Mouse (Mus musculus) G1E (cell line): ENCODE results near the gene Anxa1. TPM values are rescaled to one million over a fixed set of nuclear protein-coding genes. Genes with fewer than 3 reads are reported as not detected.

Experiments
- ATAC-seq: 2 replicates; pipeline ENCODE4 v1.8.0; 2016; ENCODE audit warnings: mild to moderate bottlenecking; ENCODE audit not compliant: insufficient number of reproducible peaks, poor library complexity, low FRiP score, severe bottlenecking; ENCODE audit errors: extremely low read depth
- DNase-seq: peaks from one replicate; pipeline ENCODE4 v3.0.0; 2012; ENCODE audit warnings: low spot score
- H3K27me3 ChIP-seq: 2 replicates; pipeline ENCODE4 v1.6.1; 2012; ENCODE audit warnings: mild to moderate bottlenecking, low read length, inconsistent platforms; ENCODE audit not compliant: insufficient read depth
- H3K36me3 ChIP-seq: replicated peaks from 2 replicates; pipeline ENCODE3; 2012; ENCODE audit warnings: mild to moderate bottlenecking, inconsistent platforms
- H3K4me1 ChIP-seq: 2 replicates; pipeline ENCODE4 v1.6.1; 2012; ENCODE audit warnings: low read depth, low read length, inconsistent platforms, mixed read lengths; ENCODE audit not compliant: insufficient read depth
- H3K4me3 ChIP-seq: 2 replicates; pipeline ENCODE4 v1.5.1; 2012; ENCODE audit warnings: low read depth, mild to moderate bottlenecking, inconsistent platforms, low read length, moderate library complexity, mixed read lengths
- H3K9me3 ChIP-seq: replicated peaks from 2 replicates; pipeline ENCODE4 v1.6.1; 2012; ENCODE audit warnings: inconsistent platforms
- CTCF ChIP-seq: IDR thresholded peaks from 2 replicates; pipeline ENCODE4 v1.5.1; 2012; ENCODE audit warnings: low read depth, low read length, inconsistent platforms, mixed read lengths
- GATA1 ChIP-seq: IDR thresholded peaks from 2 replicates; pipeline ENCODE4 v1.6.1; 2012; ENCODE audit warnings: borderline replicate concordance, low read length, inconsistent platforms, mixed read lengths
- GATA2 ChIP-seq: IDR thresholded peaks from 2 replicates; pipeline ENCODE4 v1.6.1; 2012; ENCODE audit warnings: low read depth, low read length, inconsistent platforms, borderline replicate concordance
- POLR2AphosphoS5 ChIP-seq: IDR thresholded peaks from 2 replicates; pipeline ENCODE4 v1.6.1; 2012; ENCODE audit warnings: low read depth, low read length, inconsistent platforms; ENCODE audit not compliant: insufficient replicate concordance
- TAL1 ChIP-seq: conservative IDR thresholded peaks from 2 replicates; pipeline ENCODE4 v1.6.1; 2012; ENCODE audit warnings: low read depth, low read length, inconsistent platforms, mixed read lengths
- polyA plus RNA-seq: library from polyadenylated mRNA; stranded (reverse); fragments of >175 nt; gene quantifications from 2 replicates; pipeline ENCODE4 v1.2.3, GENCODE M21; 2012
- total RNA-seq, 2 experiments: library from RNA; stranded (forward) in 1 of 2; stranded (reverse) in 1 of 2; fragments of 200-1000 nt in 1 of 2; fragments of >200 nt in 1 of 2; fragmentation: Nextera tagmentation in 1 of 2; gene quantifications; 2 replicates each; pipeline ENCODE4 v1.2.3; 2014 to 2017

Anxa1 gene
- total and polyA plus RNA-seq, 3 experiments = 3.4 to 4.8 TPM; not detected in 1

DNA sequence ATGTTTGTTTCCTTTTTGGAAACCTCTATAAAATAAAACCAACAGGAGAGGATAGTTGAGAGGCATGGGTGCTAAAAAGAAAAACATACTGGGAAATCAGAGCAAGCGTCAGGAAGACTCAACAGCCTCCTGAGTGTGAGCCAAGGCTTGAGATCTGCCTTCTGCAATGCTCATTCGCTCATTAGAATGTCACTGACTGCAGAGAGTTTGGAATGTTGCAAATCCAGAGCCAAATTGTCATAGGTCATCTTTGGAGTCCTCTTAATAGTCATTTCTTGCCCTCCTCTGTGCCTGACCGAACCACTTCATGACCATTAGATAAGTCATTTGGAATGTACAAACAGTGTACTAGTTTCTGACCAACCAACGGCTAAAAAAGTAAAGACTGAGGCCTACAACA, 8.4 kb upstream of the Anxa1 start:
- no peak for TF ChIP-seq TAL1
- no peak for TF ChIP-seq POLR2AphosphoS5
- TF ChIP-seq GATA2 = no peak
- TF ChIP-seq CTCF = no peak
- no peak for TF ChIP-seq GATA1
- ATAC-seq = no peak
- no peaks in the 10 kb centered on the region for H3K36me3 ChIP-seq

DNA sequence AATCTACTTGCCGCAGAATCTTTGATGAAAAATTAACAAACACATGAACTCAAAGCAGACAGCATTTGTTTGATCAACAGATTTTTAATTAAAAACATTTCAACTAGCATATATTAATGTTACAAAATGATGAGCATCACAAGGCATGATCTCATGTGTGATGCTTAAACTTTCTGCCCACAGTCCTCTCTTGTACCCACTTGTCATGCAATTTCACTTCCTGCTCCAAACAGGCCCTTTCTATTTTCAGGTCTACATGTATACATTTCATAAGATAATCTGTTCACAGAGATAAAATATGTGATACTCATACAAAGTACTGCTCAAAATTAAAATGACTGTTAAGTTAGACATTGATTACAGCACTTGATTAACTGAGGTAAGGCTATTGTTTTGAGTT, 6.3 kb upstream of the Anxa1 start:
- Histone ChIP-seq H3K9me3 (no peaks in the 10 kb centered on the region), H3K27me3 (no peaks in the 10 kb centered on the region), H3K4me3 (no peak overlapping the region), H3K4me1 (no peaks in the 10 kb centered on the region), H3K36me3 (no peaks in the 10 kb centered on the region)
- ATAC-seq (no peak), DNase-seq (no peak)
- TF ChIP-seq TAL1 (no peak), GATA2 (no peak), GATA1 (no peak), CTCF (no peak), POLR2AphosphoS5 (no peak)

More for the DNA sequence above, 8.4 kb upstream of the Anxa1 start:
- Histone ChIP-seq H3K9me3 (no peaks in the 10 kb centered on the region), H3K27me3 (no peaks in the 10 kb centered on the region), H3K4me3 (no peak overlapping the region), H3K4me1 (no peaks in the 10 kb centered on the region)
- no peak for DNase-seq

DNA sequence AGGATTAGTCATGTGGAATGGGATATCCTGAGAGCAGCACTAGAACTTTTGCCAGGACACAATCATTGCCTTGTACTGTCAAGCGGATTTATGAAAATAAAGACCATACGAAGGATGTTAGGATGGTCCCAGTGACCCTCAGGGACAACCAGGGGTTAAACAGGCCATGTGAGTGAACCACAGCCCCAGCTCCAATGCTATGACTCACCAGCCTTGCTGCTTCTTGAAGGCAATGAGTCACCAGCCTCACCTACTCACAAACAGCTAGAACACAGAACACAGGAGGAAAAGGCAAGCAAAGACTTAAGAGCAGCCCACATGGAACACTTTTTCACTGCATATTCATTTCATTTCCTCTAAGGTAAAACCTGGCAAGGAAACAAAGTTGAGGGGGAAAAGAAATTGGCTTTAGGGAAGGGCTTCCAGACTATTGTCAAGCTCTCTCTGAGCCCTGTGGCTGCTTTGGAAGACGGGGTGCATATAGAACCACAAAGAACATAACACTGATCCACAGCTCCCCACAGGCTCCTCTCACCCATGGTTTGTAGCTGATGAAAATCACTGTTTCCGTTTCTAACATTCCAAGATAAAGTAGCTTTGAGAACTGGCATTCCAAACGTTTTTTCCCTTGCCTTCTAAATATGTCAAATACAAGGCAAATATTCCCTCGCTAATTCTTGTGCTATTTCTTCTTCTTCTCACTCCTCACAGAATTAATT, 3.0 kb upstream of the Anxa1 start:
- no peak for DNase-seq
- no peak for ATAC-seq
- H3K9me3 ChIP-seq = no peaks in the 10 kb centered on the region
- H3K4me3 ChIP-seq = no peak overlapping the region
- no peak for TF ChIP-seq TAL1
- TF ChIP-seq GATA1 = no peak
- TF ChIP-seq CTCF = no peak
- no peak for TF ChIP-seq POLR2AphosphoS5
- no peak for TF ChIP-seq GATA2
- H3K4me1 ChIP-seq = no peaks in the 10 kb centered on the region
- no peaks in the 10 kb centered on the region for H3K27me3 ChIP-seq
- no peaks in the 10 kb centered on the region for H3K36me3 ChIP-seq

DNA sequence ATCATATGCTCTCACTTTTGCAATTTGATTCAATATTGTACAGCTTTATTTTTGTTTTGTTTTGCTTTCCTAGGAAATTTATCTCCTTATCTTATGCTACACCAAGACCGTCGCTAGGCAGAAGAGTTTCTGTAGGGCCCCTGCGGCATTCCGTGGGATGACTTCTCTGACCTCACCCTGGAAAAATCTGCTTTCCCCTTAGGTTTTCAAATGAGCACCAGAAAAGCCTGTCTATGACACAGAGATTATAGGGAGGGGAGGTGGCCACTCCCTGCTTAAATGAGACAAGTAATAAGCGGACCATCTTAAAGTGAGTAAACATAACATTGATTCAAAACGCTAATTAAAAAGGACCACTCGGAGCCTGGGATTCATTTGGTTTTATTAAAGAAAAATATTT, 1.0 kb downstream of the Anxa1 start:
- no peak for ATAC-seq
- DNase-seq = no peak
- Histone ChIP-seq H3K4me1 (no peaks in the 10 kb centered on the region), H3K4me3 (no peak overlapping the region), H3K36me3 (no peaks in the 10 kb centered on the region), H3K9me3 (no peaks in the 10 kb centered on the region), H3K27me3 (no peaks in the 10 kb centered on the region)
- TF ChIP-seq GATA2 (no peak), GATA1 (no peak), TAL1 (no peak), CTCF (no peak), POLR2AphosphoS5 (no peak)

DNA sequence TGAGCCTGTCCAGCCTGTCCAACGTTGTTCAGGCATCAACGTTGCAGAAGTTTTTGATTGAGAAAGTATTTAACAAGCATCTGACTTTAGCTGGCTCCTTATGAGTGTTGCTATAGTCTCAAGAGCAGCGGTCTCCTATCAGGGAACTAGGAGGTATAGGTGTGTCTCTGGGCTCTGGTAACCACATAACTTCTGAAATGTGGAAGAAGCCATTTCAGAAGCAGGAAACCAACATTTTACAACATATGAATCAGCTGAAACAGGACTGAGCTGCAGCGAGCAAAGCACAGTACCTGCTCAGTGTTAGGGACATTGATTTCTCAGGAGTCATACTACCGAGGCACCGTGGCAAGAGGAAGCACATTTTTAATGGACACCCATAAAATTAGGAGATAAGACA, 1.5 kb downstream of the Anxa1 start:
- H3K36me3 ChIP-seq = no peaks in the 10 kb centered on the region
- no peaks in the 10 kb centered on the region for H3K9me3 ChIP-seq
- no peaks in the 10 kb centered on the region for H3K4me1 ChIP-seq
- no peak for TF ChIP-seq TAL1
- TF ChIP-seq CTCF = no peak
- no peak for TF ChIP-seq GATA2
- no peak for TF ChIP-seq POLR2AphosphoS5
- no peak for TF ChIP-seq GATA1
- ATAC-seq (no peak), DNase-seq (no peak)
- H3K27me3 ChIP-seq = no peaks in the 10 kb centered on the region
- no peak overlapping the region for H3K4me3 ChIP-seq

DNA sequence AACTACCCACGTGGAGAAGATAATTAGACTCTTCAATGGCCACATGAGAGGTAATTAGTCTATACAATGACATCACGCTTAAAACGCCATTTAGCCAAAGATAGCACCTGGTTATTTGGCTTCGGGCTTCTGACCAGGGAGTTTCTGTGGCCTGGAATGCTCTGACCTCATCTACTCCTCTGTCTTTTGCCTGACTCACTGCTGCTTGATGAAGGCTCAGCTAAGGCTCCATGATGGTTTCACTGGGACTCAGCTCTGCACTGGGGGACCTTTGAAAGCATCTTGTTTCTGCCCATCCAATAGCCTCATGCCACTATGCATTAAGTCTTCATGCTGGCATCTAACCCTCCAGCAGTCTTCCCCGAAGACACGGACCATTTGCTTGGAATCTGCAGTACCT, 2.5 kb downstream of the Anxa1 start:
- Histone ChIP-seq H3K4me3 (no peak overlapping the region), H3K36me3 (no peaks in the 10 kb centered on the region), H3K9me3 (no peaks in the 10 kb centered on the region), H3K4me1 (no peaks in the 10 kb centered on the region), H3K27me3 (no peaks in the 10 kb centered on the region)
- no peak for TF ChIP-seq TAL1
- TF ChIP-seq CTCF = no peak
- no peak for TF ChIP-seq GATA1
- no peak for TF ChIP-seq GATA2
- TF ChIP-seq POLR2AphosphoS5 = no peak
- ATAC-seq (no peak), DNase-seq (no peak)
